Mouse (Mus musculus): ENCODE results near the gene Cenpi.

The Cenpi gene

DNA sequence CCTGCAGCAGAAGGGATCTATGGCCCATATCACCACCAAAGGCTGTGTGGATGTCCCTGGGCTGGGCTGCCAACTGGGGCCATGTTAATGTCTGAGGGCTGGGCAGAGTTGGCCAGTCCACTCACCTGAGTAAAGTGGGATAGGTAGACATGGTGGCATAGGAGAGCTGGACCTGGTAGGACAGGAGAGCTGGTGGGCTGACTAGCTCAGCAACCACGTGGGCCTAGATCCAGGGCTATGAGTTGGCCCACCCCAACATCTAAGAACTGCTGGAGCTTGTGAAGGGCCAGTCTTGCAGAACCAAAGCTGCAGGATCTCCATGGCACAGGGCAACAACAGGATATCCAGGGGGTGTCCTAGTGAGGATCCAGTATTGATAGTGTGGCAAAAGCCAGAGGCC lies 57.5 kb downstream of the Cenpi start:
- DNase-seq (ENCODE audit: low spot score), result no peak

DNA sequence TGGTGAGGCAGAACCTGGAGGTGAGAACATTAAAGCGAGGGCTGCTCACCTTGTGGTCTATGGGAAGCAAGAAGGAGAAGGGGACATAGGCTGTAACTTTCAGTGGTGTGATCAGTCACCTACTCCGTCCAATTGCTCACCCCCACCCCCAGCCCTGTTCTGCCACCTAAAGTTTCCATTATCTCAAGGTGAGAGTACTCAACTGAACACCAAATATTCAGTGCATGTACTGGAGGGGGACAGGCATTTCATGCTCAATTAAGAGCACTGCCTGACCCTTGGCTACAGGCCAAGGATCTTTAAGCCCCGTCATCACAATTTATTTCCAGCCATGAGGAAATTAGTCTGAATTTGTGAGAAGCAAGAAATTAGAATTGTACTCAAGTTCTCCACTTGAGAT lies 58.7 kb downstream of the Cenpi start:
- DNase-seq (ENCODE audit: low spot score), result no peak

DNA sequence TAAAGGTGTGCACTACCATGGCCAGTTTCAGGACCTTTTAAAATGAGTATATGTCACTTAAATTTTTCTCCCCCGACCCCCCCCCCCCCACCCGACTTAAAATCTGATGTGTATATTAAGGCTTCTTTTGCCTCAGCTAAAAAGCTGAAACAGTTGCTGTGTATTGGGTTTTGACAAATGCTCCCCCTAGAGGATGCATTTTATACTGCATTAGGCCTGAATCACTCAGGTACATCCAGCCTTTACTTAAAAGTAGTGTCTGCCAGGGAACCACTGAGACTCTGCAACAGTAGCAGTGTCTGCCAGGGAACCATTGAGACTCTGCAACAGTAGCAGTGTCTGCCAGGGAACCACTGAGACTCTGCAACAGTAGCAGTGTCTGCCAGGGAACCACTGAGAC lies 63.4 kb downstream of the Cenpi start:
- DNase-seq (ENCODE audit: low spot score), result peak; percentile 21

DNA sequence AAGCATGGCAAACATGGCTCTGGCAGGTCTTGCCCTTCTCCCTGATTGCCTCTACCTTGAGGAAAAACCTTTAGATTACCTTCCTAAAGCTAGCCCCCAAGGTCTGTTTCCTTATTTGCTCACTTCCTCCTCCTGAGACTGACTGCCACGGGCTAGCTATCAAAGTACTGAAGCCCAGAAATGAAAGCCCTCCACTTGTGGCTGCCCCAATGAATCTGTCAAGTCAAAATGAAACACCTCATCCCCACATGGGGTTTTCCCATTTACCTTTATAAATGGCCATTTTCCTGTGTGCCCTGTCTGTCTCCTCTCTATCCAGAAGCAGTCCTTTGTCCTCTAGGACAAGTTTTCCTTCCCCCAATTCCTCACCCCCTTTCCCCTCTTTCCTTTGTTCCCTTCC lies 66.3 kb downstream of the Cenpi start:
- no peak for DNase-seq (ENCODE audit: low spot score)

DNA sequence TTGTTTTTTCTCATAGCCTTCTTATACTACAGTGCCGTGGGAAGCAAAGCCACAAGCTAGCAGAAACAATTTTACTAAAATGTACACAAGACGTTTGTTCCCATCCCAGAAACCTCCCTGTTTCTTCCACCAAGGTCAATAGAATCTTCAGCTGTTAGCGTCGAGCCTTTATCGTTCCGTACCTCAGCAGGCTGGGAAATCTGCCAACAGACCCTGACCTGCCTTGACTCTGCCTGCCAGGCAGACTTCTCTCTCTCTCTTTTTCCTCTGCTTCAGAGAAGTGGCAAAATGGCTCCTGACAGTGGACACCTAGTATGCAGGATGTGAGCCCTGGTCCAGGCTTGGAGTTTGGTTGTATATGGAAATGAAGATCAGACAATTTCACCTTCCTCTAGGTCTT lies 77.0 kb downstream of the Cenpi start:
- DNase-seq (ENCODE audit: low spot score), result no peak

DNA sequence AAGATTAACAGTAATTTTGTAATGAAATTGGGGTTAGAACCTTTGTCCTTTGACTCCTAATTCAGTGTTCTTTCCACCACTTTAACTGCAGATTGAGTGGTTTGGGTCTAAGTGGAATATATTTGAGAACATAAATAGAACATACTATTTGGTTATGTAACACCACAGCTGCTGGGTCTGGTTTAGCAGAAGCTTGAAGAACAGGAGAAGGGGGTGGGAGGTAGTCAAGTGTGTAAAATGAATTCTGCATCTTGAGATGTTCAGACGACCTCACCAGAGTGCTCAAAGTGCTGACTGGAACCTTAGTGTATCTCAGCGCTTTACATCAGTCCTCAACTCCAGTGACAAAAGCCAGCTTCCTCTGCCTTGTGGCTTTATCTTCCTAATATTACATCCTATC lies 91.1 kb downstream of the Cenpi start:
- DNase-seq (ENCODE audit: low spot score), result no peak

DNA sequence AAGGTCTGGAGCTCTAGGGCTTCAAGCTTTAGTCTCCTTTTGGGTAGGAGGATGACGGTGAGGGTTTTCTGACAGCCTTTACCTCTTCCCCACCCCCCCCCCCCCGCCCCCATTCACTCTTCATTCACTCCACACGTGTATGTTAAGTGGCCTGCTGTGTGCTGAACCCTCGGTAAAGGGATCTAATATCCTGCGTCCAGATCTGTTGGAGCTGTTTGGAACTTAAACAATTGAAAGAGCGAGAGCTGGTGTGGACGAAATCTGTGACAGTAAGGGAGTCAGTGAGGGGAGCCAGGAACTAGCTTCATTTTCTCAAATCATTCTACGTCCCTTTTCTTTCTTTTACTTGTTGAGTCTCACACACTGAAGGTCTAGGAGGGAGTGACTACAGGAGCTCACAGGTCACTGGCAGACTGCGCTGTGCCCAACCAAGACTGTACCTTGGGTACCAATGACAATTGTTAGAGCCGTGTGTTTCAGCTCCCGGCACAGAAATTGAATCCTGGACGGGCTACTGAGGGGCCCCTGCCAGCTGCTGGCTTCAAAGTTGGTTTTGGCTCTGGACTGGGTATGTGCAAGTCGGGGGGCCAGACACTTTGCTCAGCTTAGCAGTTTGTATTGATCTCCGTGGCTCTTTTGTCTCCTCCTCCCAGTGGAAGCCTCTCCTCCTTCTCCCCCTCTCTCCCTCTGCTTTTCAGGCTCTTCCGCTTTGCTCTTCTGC lies 96.1 kb downstream of the Cenpi start, which contains the start of gene Drp2:
Gene Drp2, plus strand, starts transcription at position 689 of the 721 bp plus-strand sequence.
- peak; percentile 36 for DNase-seq (ENCODE audit: low spot score)

DNA sequence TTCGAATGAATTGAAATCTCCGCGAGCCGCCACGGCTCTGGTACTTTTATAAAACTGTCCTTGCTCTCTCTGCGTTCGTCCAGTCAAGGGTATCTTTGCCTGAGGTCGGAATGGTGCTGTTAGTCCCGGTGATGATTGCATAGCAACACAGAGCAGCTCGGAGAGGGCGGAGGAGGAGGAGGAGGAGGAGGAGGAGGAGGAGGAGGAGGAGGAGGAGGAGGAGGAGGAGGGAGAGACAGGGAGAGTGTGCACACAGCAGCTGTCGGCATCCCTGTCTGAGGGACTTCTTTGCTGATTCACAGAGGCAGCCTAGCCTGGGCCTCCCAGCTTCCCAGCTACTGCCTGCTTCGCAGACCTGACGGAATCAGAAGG lies 96.7 kb downstream of the Cenpi start:
- DNase-seq (ENCODE audit: low spot score), result no peak

DNA sequence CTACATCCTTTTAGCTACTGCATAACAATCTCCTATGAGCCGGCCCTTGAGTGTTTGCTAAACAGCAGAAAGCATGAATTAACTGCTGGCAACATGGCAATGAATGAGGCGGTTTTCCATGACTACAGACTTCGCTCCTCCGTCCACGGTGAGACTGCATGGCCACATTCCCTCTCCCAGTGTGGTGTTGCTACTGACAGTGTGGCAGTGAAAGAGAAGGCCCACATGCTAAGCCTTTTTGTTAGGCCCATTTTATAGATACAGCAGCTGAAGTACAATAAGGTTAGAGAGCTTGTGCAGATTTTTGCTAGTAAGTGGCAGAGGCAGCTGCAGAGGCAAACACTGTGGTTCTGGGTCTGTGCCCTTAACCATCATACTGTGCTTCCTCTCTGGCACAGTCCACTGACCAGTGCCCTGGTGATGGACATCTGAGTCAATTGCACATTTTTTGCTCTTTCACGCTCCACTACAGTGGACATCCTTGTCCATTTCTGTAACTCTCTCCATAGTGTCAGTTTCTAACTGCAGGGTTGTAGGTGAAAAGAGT lies 101.5 kb downstream of the Cenpi start:
- DNase-seq (ENCODE audit: low spot score), result no peak

DNA sequence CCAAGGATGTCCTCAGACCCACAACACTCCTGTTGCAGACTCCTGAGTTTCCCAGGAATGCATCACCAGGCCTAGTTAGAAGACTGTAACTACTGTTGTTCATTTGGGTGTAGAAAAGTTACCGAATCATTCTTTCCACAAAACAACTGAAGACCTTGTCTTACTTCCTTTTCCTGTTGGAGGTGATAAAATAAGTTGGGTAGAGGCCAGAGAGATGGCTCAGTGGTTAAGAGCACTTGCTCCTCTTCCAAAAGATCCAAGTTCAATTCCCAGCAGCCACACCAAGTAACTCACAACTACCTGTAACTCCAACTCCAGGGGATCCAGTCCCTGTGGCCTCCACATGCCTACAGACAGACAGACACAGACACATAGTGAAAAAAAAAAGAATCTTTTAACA lies 104.2 kb downstream of the Cenpi start:
- no peak for DNase-seq (ENCODE audit: low spot score)
